Mouse (Mus musculus) activated CD4-positive, CD25-positive, alpha-beta regulatory T cell, adult 4 months (primary cell): Measurements from ENCODE around the gene Srrd. TPM values are rescaled to one million over a fixed set of nuclear protein-coding genes. Genes with fewer than 3 reads are reported as not detected.

Experiments
- ATAC-seq: one replicate; pipeline ENCODE4 v1.8.0; 2017
- polyA plus RNA-seq, 2 experiments: library from polyadenylated mRNA; unstranded; fragments of 100-300 nt; shearing (Covaris generic); gene quantifications; one replicate each; pipeline ENCODE4 v1.2.1; 2017

Gene Srrd
- 1 to 10 TPM; 1.5 to 2.7 TPM for polyA plus RNA-seq

- peak; percentile 77 for ATAC-seq
Measured at GRCm38 (mm10) chr5:112342463-112343204, at the start of gene Srrd, which contains the start of gene Hps4. Gene Srrd (minus strand): TSS chr5:112343040. Gene Hps4 (plus strand): TSS chr5:112343083.

GRCm38 (mm10) chr5:112391676-112392323 lies 49.0 kb upstream of the Srrd start:
- no peak for ATAC-seq

GRCm38 (mm10) chr5:112391002-112391401 lies 48.2 kb upstream of the Srrd start:
- ATAC-seq, result no peak

GRCm38 (mm10) chr5:112389352-112389751 lies 46.5 kb upstream of the Srrd start:
- no peak for ATAC-seq

GRCm38 (mm10) chr5:112385973-112386372 lies 43.1 kb upstream of the Srrd start:
- no peak for ATAC-seq

DNA sequence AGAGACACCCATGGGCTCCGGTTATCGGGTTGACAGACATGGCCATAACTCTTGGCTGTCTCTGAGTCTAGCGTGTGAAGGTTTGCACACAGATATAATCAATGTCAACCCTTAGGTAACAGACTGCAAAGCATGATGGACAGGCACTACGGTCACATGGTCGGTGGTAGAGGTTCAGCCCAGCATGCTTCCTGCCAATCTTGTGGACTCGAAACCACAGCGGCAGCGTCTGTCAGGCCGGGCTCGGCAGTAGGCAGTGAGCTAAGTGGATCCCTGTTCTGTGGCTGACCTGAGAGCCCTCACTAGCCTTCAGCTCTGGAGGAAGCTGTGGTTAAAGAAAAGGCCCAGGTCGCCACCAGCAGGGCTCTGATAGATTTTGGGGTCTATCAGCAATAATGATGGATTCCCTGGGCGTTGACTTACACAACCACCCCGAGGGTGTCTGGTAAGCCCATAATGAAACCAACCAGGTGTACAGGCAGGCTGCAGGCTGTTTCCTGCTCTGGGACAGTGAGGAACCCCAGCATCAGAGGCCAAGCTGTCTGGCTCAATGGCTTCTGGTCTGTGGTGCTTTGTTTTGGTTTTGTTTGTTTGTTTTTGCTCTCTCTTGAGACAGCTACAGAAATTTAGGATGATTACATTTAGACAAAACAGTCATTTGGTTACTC lies 42.1 kb upstream of the Srrd start:
- ATAC-seq, result peak; percentile 69

DNA sequence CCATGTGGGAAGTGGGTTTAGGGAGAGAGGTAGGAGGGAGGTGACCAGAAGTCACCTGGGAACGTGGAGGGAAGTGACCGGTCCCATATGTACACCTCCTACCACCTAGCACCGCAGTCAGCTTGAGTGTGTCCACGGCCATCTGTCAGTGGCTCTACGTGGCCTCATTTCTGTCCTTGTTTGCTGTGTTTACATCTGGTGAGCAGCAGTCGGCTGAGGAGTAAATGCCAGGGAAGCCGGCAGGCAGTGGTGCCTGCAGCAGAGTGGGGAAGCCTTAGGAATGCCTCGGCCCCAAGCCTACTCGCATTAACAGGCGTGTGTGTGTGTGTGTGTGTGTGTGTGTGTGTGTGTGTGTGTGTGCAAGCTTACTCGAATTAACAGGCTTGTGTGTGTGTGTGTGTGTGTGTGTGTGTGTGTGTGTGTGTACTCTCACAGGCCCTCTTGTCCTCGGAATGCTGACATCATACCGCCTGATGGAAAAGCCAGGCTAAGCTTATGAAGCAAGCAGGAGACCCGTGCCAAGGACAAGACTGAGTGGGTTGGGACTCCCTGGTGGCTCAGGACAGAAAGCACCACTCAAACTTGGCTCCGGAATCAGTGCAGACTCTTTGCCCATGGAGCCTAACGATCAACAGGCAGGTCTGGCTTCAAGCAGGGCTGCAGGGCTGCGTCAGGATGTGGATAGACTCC lies 39.9 kb upstream of the Srrd start:
- ATAC-seq, result no peak

- ATAC-seq, result no peak
Measured at GRCm38 (mm10) chr5:112382042-112382441, 39.2 kb upstream of the Srrd start.

DNA sequence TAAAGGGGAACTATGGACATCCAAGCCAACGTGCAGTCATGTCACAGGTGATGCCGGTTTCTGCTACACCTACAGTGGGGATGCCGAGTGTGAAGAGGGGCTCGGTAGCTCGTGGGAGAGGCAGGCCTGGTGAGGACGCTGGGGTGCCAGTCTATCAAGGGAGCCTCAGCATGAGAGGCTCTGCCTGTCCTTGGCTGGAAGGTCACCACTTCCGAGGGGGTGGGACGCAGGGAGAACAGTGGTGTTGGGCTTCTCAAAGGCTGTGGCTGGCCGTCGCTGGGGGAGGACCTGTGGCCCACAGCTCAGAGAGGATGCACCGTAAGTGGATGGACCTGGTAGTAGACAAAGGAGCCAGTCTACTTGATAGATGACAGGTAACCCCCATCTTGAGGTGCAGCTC lies 38.3 kb upstream of the Srrd start:
- ATAC-seq, result no peak

- no peak for ATAC-seq
Measured at GRCm38 (mm10) chr5:112378716-112379115, 35.9 kb upstream of the Srrd start.

DNA sequence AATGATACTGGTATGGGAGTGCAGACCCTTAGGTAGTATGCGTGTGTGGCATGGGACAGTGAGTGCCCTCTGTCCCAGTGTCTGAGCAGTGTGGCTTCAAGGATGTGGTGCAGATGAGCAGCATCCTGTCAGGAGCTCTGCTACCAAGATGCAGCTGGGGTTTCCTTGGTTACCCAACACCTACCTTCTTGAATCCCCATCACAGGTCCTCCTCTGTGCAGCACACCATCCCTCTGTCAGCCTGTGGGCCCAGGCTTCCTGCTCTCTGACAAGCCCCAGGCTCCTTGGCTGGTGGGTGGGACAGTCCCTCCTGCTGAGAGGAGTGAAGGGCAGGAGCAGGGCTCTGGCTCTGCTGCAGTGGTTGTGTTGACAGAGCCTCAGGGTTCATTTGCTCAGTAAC lies 34.5 kb upstream of the Srrd start:
- ATAC-seq, result peak; percentile 72

GRCm38 (mm10) chr5:112376111-112376510 lies 33.3 kb upstream of the Srrd start:
- no peak for ATAC-seq

DNA sequence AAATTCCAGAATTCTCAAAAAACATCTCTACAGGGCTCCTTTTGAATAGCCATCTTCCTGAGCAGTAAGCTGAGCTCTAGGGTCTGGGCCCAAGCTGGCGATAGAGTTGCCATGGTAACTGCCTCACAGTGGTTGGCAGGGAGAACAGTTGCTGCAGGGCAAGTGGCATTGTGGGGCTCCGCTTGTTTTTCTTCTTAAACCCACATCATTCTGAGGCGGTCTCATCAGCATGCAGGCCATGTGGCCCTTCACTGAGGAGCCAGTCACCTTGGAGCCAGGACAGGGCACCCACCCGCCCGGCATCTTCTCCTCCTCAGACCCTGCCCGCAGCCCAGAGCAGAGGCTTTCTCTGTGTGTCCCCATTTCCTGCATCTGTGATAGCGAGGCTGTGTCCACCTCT lies 29.1 kb upstream of the Srrd start:
- ATAC-seq, result no peak

DNA sequence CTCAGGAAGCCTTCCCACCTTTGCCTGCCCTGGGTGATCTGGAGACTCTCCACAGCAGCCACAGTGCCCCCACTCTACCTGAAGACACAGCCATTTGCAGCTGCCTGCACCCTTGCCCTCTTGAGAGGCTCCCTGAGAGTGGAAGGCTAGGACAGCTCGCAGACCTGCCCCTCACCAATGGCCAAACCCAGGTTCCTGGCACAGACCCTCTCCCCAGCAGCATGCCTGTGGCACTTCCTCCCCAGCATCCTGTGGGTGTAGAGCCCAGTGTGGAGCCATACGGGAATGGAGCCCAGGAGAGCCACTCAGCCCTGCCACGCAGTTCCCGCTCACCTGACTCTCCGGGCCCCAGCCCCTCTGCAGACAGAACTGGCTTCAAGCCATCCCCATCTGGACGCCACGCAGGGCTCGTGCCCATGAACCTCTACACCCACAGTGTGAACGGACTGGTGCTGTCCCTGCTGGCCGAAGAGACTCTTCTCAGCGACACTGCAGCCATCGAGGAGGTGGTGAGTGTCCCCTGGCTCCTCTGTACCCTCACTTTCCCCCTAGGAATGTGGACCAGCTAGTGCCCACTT lies 27.5 kb upstream of the Srrd start:
- no peak for ATAC-seq

DNA sequence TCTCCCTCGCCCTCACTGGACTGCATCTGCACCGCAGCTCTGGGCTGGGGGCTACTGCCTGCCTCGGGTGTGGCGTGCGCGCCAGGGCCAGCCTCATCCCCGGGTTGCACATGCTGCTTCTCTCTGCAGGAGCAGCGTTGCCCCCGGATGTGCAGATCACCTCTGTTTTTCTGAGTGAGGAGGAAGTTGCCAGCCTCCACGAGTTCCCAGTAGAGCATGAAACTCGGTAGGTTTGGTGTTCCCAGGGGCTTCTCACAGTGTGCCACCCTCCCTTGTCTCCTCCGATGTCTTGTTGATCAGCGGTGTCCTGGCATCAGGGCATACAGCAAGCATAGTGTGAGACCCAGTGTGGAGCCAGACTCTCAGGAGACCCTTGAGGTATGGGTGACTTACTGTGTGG lies 26.5 kb upstream of the Srrd start:
- ATAC-seq, result no peak

DNA sequence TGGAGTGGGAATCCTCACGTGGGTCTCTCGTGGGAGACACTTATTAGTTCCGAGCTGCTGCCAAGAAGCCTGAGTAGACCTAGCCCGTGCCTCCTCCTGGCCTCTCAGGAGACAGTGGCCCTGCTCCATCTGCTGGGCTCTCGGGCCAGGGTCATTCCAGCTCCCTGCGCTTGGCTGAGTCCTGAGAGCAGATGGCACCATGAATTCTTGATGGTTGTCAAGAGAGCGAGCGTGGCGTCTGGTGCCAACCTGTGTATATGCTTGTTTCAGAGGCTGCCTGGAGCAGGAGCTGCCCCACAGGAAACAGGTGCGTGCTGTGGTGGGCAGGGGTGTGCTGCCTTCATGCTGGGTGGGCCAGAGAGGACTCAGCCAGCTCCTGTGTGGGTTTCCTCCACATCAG lies 25.8 kb upstream of the Srrd start:
- no peak for ATAC-seq

DNA sequence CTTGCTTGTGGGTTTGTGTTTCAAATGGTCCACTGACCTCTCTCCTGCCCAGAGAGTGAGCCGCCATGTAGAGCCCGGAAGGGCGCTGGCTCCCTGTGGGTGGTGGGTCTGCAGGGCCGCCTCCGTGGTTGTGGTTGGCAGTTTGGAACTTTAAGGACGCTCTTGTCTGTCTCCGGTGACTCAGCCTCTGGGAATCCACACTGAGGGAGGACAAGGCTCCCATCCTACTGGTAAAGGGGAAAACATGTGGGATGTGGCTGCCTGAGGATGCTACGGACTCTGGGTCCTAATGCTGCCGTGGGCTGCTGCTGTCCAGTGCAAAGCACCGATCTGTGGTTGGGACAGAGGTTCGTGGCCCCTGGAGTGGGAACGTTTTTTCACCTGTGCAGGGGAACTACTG lies 25.1 kb upstream of the Srrd start:
- no peak for ATAC-seq

GRCm38 (mm10) chr5:112367338-112367737 lies 24.5 kb upstream of the Srrd start:
- ATAC-seq, result no peak

DNA sequence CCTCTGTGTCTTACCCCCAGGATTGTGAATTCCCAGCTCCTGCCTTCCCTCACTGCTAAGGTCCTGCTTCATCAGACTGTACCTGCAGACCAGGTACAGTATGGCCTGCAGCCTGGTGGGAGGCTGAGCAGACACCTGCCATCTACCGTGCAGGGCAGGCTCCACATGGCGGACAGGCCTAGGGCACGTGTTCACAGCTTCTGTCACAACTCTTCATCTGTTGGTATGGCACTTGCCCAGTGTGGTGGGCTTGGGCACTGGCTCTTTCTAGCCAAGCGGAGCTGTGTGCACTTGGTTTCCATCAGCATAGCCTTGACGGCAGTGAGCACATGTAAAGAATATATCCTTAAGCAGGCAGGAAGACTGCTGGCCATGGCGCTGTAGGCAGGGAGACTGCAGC lies 24.0 kb upstream of the Srrd start:
- ATAC-seq, result no peak

- ATAC-seq, result no peak
Measured at GRCm38 (mm10) chr5:112364184-112364797, 21.5 kb upstream of the Srrd start.

- ATAC-seq, result no peak
Measured at GRCm38 (mm10) chr5:112360077-112360476, 17.2 kb upstream of the Srrd start.

GRCm38 (mm10) chr5:112359520-112359919 lies 16.7 kb upstream of the Srrd start:
- no peak for ATAC-seq
